Mouse (Mus musculus) spleen, postnatal 36 days (tissue): ENCODE results near the gene Sec1.

Experiments used
- DNase-seq, 2 experiments: peaks; one replicate each; pipeline ENCODE4 v3.0.0; 2022; ENCODE audit warnings: low spot score in 2 of 2, mixed read lengths in 1 of 2

The Sec1 gene

GRCm38 (mm10) chr7:45704730-45705442 is 10.7 kb upstream of the Sec1 start, which contains the start of gene Dbp:
Dbp (plus strand) TSS chr7:45705088.
- peak; percentile 100 for DNase-seq

DNA sequence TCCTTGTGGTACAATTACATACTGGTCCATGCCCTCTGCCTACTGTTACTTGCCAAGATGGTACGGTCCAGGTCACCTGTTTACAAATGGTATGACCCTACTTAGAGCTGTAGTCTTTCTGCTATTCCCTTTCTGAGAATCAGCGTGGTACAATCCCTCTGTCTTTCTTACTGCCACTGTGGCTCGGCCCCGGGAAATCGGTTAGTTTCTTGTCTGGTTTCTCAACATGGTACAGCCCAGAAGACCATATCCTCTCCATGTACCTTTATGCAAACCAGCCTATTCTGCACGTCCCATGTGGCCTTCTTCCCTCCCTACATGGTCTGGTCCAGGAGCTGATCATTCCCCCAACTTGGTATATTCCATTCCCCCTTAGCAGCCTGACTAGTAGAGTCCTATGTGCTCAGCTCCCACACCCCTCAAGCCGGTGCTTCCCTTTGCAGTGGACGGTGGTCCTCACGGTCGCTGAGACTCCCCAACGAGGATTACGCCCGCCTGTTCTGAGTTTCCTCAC is 9.9 kb upstream of the Sec1 start:
- DNase-seq = peak; percentile 61 to 67

DNA sequence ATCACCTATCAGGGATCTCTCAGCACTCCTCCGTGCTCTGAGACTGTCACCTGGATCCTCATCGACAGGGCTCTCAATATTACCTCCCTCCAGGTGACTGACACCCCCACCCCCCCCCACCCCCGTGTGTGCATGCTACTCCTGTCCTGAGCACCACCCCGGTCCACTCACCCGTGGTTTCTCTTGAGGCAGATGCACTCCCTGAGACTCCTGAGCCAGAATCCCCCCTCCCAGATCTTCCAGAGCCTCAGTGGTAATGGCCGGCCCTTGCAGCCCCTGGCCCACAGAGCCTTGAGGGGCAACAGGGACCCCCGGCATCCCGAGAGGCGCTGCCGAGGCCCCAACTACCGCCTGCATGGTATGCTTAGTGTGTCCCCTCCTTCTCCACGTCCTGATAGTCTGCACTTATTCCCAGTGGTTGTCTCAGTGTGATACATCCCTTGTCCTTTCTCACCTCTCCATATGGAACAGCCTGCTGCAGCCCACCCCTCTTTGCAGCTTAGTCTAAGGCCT is 9.4 kb upstream of the Sec1 start:
- no peak for DNase-seq

DNA sequence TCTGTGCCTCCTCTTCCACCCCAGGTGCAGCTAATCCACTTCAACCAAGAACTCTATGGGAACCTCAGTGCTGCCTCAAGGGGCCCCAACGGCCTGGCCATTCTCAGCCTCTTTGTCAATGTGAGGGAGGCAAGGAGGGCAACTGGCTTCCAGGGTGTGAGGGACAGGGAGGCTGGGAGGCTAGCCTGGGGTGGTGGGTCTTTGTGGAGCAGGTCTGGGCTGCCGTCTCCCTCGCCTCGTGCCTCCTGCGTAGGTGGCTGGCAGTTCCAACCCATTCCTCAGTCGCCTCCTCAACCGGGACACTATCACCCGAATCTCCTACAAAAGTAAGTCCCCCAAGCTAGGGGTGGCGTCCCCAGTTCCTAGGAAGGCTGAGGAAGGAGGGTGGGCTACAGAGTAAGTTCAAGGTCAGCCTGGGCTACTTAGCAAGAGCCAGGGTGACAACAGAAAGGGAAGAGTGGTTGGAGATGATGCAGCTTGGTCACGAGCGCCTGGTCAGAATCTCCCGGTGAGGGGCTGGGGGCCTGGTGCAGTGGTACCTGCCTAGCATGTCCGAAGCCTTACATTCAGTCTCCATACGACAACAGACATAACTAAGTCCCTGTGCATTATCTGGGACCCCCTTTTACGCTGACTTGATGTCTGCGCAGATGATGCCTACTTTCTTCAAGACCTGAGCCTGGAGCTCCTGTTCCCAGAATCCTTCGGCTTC is 8.8 kb upstream of the Sec1 start:
- DNase-seq = no peak

- DNase-seq = no peak
Measured at GRCm38 (mm10) chr7:45702316-45702715, 8.1 kb upstream of the Sec1 start.

DNA sequence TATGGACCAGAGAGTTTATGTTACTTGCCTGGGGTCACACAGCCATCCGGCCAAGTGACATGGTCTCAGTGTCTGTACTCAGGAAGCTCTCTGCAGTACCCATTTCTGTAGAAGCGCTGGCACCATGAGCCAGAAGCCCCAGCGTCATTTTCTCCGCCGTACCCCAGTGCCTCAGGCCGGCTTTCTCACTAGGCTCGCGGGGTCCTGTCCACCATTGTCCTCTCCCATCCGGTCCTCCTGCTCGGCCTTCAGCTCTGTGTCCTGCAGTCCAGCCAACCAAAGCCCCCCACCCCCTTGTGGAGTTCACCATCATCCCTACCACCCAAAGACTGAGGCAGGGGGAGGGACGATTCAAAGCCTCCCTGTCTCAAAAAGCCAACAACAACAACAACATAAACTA is 7.4 kb upstream of the Sec1 start:
- no peak for DNase-seq

DNA sequence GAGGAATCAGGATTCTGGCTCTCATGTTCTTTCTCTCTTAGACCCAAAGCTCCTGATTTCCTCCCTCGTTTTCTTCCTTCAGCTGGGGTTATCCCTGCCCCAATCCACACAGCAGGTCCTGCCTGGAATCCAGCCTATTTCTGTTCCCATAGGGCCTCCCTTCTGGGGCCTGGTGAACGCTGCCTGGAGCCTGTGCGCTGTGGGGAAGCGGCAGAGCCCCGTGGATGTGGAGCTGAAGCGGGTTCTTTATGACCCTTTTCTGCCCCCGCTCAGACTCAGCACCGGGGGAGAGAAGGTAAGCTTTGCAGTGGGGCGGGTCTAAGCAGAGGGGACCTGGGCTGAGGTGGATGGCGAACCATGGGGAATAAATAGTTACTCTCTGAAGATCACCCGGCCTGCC is 6.9 kb upstream of the Sec1 start:
- DNase-seq = no peak

DNA sequence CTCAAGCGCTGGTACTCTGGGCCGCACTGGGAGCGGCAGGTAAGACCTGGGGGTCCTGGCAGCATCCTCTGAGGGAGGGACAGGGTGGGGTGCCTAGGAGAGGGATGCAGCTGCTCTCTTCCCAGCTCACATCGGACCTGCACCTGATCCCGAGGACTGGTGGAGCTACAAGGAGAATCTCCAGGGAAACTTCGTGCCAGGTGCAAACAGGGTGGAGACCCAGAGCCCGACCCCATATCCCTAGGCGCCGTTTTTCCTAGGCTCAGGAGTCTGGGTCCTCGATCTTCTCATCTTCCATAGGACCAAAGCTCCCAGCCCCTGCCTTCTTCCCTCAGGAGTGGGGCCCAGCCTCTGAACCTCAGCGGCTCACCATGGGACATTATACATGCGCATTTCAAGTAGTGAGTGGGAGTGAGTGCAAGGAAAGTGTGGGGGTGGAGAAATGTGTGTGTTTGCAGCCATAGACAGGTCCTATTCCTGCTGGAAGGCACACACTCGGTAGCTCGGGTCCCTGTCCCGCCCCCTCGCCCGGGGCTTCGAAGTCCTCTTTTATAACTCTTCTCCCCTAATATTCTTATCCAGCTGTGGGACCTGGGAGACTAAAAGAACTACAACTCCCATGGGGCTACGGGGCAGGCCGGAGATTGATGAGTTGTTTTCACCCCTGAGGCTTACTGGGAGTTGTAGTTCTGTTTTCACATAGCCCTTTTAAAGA is 6.3 kb upstream of the Sec1 start:
- peak; percentile 70 to 77 for DNase-seq

- no peak for DNase-seq
Measured at GRCm38 (mm10) chr7:45699523-45700141, 5.4 kb upstream of the Sec1 start, which contains the start of gene Car11. Car11 (plus strand) TSS chr7:45699843.

- no peak for DNase-seq
Measured at GRCm38 (mm10) chr7:45697894-45698293, 3.7 kb upstream of the Sec1 start.

- DNase-seq = peak in 1 of 2 experiments; percentile 8
Measured at GRCm38 (mm10) chr7:45695098-45695497, 896 bp upstream of the Sec1 start.

DNA sequence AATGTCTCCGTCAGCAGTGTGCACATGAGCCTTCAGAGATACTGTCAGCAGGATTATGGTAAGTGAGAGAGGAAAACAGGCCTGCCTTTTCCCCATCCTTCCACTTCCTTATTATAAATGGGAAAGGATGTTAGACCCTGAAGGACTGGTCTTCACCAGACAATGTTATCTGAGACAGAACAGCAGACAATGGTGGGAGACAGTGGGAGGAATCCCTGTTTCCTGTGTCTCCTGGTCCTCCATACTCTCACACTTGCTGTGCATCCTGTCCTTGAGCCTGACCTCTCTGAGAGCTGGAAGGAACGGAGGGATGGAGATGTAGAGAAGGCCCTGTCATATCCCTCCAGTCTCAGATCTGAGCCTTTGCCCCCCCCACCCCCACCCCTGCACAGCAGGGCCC is 1.8 kb downstream of the Sec1 start:
- DNase-seq = no peak

GRCm38 (mm10) chr7:45689800-45690199 is 4.4 kb downstream of the Sec1 start:
- DNase-seq = no peak

DNA sequence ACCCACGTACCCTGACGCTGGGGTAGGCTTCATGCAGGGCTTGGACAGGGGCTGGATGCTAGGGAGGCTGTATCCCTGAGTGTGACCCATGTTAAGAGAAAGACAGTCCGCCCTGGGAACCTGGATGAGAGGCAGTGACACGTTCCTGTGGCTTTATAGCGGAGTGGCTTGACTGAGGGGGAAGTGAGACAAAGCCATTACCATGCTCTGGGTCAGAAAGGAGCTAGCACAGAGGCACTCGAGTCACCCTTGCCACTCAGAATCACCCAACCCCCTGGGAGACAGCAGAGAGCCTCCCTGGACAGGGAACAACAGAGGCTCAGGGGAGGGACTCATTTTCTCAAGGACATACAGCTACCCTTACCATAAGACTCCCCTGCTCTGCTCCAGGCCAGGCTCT is 5.1 kb downstream of the Sec1 start:
- no peak for DNase-seq

DNA sequence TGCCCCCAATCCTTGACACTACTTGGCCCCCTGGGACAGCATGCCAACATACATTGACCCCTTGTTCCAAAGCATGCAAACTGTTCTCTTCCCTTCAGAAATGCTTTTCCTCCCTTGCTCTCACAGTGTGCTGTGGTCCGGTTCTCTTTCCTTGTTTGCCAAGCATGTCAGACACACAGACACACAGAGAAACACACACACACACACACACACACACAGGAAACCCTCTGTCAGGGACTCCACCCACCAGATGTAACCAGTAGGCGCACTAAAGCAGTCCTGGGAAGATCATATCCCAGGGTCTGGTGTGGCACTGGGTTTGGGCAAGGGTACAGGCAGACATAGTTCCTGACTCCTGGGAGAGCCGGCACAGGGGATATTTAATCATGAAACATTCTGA is 7.4 kb downstream of the Sec1 start:
- DNase-seq = no peak

DNA sequence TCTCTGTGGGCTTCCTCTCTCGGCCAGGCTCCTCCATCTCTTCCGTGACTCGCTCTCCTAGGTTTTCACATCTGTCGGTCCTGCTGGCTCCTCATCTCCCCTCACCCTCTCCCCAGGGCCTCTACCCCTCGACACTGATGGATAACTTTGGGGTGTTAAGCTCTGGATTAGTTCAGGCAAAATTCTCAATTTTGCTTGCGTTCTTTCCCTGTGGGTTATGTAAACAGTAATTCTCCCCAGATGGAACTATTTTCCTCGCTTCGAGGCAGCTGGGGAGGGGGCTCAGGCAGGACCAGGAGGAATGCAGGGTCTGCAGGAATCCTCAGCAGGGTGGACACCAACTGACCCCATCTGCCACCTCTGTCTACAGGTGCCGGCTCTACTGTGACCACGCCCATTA is 8.4 kb downstream of the Sec1 start:
- DNase-seq = no peak

GRCm38 (mm10) chr7:45683396-45684050 is 10.7 kb downstream of the Sec1 start, which contains the start of gene Ntn5:
Ntn5 (plus strand) TSS chr7:45684022.
- DNase-seq = no peak

GRCm38 (mm10) chr7:45682144-45683126 is 11.8 kb downstream of the Sec1 start:
- peak; percentile 75 to 82 for DNase-seq

- peak; percentile 76 to 79 for DNase-seq
Measured at GRCm38 (mm10) chr7:45681046-45681736, 13.0 kb downstream of the Sec1 start.
